Mouse (Mus musculus) small intestine, adult 2 months (tissue): ENCODE data around the gene Fbxl8. TPM values are rescaled to one million over a fixed set of nuclear protein-coding genes. Genes with fewer than 3 reads are reported as not detected.

Experiments
- H3K27ac ChIP-seq: fragments of 200-500 bp; 2 replicates; pipeline ENCODE4 v1.5.1; 2012; ENCODE audit warnings: low read depth, low read length, control low read depth, inconsistent platforms; ENCODE audit not compliant: insufficient read depth
- H3K27me3 ChIP-seq: fragments of 200-500 bp; 2 replicates; pipeline ENCODE4 v1.6.1; 2012; ENCODE audit warnings: mild to moderate bottlenecking, moderate library complexity, low read length, inconsistent platforms; ENCODE audit not compliant: control insufficient read depth, insufficient read depth
- H3K36me3 ChIP-seq: fragments of 200-500 bp; 2 replicates; pipeline ENCODE4 v1.6.1; 2012; ENCODE audit warnings: mild to moderate bottlenecking, low read length, control low read depth, inconsistent platforms; ENCODE audit not compliant: control insufficient read depth, insufficient read depth
- H3K4me1 ChIP-seq: fragments of 200-500 bp; 2 replicates; pipeline ENCODE4 v1.6.1; 2012; ENCODE audit warnings: low read length, inconsistent platforms, mixed read lengths; ENCODE audit not compliant: control insufficient read depth, insufficient read depth, insufficient read length
- H3K4me3 ChIP-seq: fragments of 200-500 bp; 2 replicates; pipeline ENCODE4 v1.5.1; 2012; ENCODE audit warnings: low read depth, mild to moderate bottlenecking, control low read depth, inconsistent platforms, low read length, moderate library complexity
- CTCF ChIP-seq: fragments of 200-500 bp; IDR thresholded peaks from 2 replicates; pipeline ENCODE4 v1.5.1; 2012; ENCODE audit warnings: low read depth, mild to moderate bottlenecking, control low read depth, inconsistent platforms, low read length, moderate library complexity, mixed read lengths; ENCODE audit not compliant: insufficient replicate concordance, insufficient read length; ENCODE audit errors: extremely low read depth
- POLR2A ChIP-seq: fragments of 200-500 bp; IDR thresholded peaks from 2 replicates; pipeline ENCODE4 v1.6.1; 2012; ENCODE audit warnings: low read depth, mild to moderate bottlenecking, control low read depth, inconsistent platforms, low read length, moderate library complexity
- WGBS: fragments of 180-500 bp; shearing (Covaris S2); methylation state at CpG from one replicate; pipeline ENCODE4 v1.1.7; 2018; 5-methylcytosine and 5-hydroxymethylcytosine counted together
- polyA plus RNA-seq: library from polyadenylated mRNA; depleted of rRNA; stranded (reverse); fragments of >200 nt; gene quantifications from 2 replicates; pipeline ENCODE4 v1.2.3, GENCODE M21; 2012

The Fbxl8 gene
- polyA plus RNA-seq, 1 experiment: 34.9 TPM

DNA sequence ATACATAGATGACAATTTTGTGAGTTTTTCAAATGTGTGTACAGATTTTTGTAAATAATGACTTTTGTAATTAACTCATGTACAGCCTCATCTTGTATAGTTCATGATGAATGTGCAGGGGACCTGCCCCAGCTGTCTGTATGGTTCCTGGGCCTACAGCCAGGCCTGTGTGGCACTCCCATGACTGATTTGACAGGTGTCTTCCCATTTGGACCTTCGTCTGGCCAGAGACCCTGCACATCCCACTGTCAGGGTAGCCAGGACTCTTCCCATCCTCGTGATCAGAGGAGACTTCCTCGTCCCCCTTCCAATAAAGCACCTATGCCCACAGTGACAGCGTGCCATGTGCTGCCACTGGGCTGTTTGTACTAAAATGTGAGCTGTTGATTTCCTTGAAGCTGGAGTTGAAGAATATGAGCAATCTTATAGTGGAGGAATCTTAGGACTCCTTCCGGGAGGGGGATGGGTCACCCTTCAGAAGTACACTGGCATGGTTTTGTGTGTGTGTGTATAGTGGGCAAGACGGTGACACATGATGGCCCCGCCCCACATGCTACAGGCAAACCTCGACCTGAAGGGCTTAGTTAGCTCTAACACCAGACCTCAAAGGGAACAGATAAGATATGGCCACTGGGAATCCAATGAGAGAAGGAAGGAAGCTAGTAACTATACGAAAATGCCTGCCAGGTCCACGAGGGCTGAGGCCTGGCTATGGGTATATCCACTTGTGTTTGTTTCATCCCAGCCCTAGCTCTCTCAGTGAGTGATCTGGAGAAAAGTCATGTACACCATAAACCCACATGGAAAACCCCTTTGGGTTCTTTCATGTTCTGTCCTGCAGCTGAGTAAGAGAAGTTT is 11.5 kb upstream of the Fbxl8 start:
- WGBS: 72% methylated on average over 10 of the region's 10 CpGs
- Histone ChIP-seq H3K36me3 (peaks cover 32% of the 10 kb centered on the region), H3K27me3 (no peaks in the 10 kb centered on the region), H3K4me1 (peaks cover 11% of the 10 kb centered on the region), H3K27ac (no peak overlapping the region), H3K4me3 (no peak overlapping the region)
- TF ChIP-seq CTCF: no peak
- TF ChIP-seq POLR2A: no peak

DNA sequence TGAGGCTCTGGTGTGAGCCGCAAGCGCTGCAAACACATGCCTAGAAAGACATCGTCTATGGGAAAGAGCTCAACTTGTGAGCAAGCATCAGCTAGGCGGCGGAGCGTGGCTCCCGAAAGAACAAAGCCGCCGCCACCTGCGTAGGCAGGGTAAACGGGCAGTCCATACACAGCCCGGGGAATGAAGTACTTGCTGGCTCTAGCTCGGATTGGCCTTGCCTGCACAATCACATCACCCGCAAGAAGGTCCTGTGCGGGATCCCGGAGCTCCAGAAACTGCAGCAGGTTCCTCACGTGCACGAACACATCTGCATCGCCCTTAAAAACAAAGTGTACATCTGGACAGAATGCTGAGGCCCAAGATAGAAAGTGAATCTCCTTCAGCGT is 10.7 kb upstream of the Fbxl8 start:
- WGBS: 51% methylated on average over 20 of the region's 20 CpGs
- Histone ChIP-seq H3K4me1 (peaks cover 11% of the 10 kb centered on the region), H3K36me3 (peaks cover 30% of the 10 kb centered on the region), H3K27me3 (no peaks in the 10 kb centered on the region), H3K4me3 (peak overlapping the region; percentile 1; the same call in 1 of the 2 replicates), H3K27ac (no peak overlapping the region)
- no peak for TF ChIP-seq POLR2A
- no peak for TF ChIP-seq CTCF

DNA sequence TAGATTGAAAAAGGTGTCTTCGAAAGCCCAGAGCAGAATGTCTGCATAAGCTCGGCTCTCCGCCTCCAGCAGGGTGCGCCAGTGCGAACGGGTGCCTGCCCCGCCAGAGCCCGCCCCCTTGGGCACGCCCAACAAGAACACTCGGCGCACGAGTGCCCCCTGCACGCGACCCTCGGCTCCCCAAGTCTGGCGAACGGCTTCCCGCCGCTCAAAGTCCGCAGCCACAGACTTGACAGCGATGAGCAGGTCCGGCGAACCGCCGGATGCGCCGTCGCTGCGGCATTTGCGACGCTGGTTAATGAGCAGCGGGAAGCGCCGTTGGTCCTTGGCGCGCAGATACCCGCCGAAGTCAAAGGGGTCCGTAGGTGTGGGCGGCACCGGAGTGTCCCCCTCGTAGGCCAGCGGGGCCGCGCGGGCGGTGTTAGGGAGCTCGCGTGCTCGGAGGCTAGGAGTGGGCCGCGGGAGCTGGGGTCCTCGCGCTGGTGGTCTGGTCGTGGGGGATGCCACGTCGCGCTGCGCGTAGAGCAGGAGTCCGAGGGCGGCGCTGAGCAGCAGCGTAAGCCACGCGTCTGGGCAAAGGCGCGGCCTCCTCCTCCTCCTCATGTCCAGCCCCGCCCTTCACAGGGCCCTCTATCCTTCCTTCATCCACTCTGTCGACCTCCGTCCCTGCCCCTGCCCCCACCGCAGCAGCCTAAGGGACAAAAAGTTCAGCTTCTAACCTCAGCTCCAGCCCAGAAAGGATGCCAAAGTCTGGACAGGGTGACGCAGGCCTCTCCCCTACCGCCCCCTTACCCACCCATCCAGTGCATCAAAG is 10.1 kb upstream of the Fbxl8 start:
- Histone ChIP-seq H3K4me1 (peaks cover 15% of the 10 kb centered on the region), H3K36me3 (peaks cover 31% of the 10 kb centered on the region), H3K4me3 (peak overlapping the region; percentile 75), H3K27ac (peak overlapping the region; percentile 40; the same call in 1 of the 2 replicates), H3K27me3 (no peaks in the 10 kb centered on the region)
- WGBS: under 1% methylated on average over 74 of the region's 74 CpGs
- TF ChIP-seq POLR2A: no peak
- peak; percentile 84 for TF ChIP-seq CTCF

DNA sequence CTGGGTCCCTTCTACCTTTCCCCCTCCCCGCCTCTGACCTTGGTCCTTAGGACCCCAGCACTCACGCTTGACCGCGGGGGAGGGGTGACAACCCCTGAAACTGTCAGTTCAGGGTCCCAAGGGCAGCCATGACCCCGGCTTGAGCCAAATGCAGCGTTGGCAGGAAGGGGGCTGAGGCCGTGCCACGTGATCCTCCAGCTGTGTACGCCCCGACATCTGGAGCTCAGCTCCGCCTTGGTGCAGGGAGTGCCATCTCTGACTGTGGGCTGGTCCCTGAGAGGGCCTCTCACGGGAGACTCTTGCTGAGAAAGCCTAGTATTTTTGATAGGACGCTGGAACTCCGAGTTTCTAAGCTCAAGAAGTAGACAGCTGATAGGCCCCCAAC is 9.5 kb upstream of the Fbxl8 start, which contains the start of gene B3gnt9:
B3gnt9 (minus strand) TSS at position 188 of the 385 bp plus-strand sequence.
- peaks cover 21% of the 10 kb centered on the region for H3K4me1 ChIP-seq
- peak within 1 kb of the TSS; percentile 40; the same call in 1 of the 2 replicates for H3K27ac ChIP-seq
- H3K36me3 ChIP-seq: peaks cover 30% of the 10 kb centered on the region
- H3K4me3 ChIP-seq: peak within 1 kb of the TSS; percentile 75
- WGBS: 2% methylated on average over 14 of the region's 14 CpGs
- H3K27me3 ChIP-seq: no peaks in the 10 kb centered on the region
- TF ChIP-seq POLR2A: no peak
- no peak for TF ChIP-seq CTCF

DNA sequence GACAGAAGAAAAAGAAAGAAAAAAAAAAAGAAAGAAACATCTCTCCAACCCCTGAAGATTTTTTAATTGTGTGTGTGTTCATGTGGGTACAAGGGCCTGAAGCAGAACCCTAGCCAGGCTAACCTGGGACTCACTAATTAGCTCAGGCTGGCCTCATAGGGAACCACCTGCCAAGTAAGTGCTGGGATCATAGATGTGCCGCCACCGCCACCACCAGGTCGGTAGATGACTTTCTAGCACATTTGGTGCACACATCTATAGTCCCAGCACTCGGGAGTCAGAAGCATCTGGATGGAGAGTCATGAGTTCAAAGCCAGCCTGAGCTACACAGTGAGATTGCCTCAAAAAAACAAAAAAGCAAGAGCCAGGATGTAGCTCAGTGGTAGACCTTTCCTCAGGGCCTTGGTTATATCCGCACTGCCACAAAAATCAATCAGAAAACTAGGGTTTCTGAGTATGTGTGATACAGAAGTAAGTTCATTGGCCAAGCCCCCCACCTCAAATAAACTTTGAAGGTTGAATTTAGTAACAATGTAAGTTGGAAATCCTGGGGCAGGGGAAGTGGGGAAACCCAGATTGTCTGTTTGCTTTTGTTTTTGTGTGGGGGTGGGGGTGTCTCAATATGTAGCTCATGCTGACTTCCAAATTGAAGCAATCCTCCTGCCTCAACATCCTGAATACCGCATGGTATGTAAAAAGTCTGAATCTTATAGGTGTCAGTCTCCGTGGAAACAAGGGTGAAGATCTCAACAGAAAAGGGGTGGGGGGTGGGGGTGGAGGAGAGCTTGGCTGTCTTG is 6.9 kb upstream of the Fbxl8 start:
- Histone ChIP-seq H3K4me1 (peaks cover 38% of the 10 kb centered on the region), H3K27me3 (no peaks in the 10 kb centered on the region), H3K27ac (no peak overlapping the region), H3K4me3 (no peak overlapping the region), H3K36me3 (peaks cover 13% of the 10 kb centered on the region)
- WGBS: 87% methylated on average over 7 of the region's 7 CpGs
- TF ChIP-seq CTCF (no peak), POLR2A (no peak)

DNA sequence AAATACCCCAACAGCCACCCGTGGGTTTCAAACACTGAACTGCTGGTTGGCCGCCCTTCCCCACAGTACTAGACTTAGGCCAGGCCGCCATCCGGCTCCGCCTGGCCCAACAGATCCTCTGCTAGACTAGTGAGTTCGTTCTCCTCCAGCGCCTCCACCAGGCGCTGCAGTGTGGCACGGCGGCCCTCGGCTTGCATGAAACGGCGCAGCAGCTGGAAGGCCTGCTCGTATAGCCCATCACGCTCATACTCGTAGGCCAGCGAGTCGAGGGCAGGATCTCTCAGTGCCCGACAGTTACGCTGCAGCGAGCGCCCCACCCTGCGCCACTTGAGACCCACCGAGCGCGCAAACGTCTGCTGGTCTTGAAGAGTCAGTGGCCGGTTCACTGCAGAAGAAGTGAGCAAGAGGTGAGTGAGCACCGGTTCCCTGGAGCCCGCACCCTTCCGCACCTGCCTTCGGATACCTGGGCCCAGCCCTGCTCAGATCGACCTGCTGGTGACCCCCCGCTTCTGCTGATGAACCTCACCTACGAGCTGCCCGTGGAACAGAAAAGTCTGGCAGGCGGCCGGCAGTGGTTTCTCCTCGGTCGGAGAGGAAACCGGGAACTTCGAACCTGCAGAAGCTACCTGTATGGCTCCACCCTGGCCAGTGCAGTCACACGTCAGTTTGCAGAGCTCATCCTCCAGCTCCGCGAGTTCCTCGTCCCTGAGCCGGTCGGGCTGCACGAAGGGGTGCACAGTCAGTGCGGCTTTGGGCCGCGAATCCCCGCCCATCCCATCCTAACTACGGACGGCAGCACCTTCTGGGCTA is 5.3 kb upstream of the Fbxl8 start:
- Histone ChIP-seq H3K4me3 (peak overlapping the region; percentile 36), H3K36me3 (peaks cover 13% of the 10 kb centered on the region), H3K27ac (no peak overlapping the region), H3K27me3 (no peaks in the 10 kb centered on the region), H3K4me1 (peaks cover 38% of the 10 kb centered on the region)
- WGBS: 69% methylated on average over 55 of the region's 55 CpGs
- no peak for TF ChIP-seq CTCF
- no peak for TF ChIP-seq POLR2A
